Mouse (Mus musculus) kidney, postnatal 0 days (tissue): Measurements from ENCODE around the gene Krt76. TPM values are rescaled to one million over a fixed set of nuclear protein-coding genes. Genes with fewer than 3 reads are reported as not detected.
A peak's percentile ranks its signal among the peaks of the same experiment; 100 is the strongest.

Source experiments
- ATAC-seq: fragments of 200-750 bp; cut with Nextera tagmentation; replicated peaks from 2 replicates; pipeline ENCODE4 v1.8.0; 2017; ENCODE audit warnings: low read depth, moderate number of reproducible peaks, moderate TSS enrichment, moderate library complexity; ENCODE audit not compliant: low FRiP score
- DNase-seq: peaks from one replicate; pipeline ENCODE4 v3.0.0-alpha.2; 2016; ENCODE audit warnings: low spot score
- H3K27ac ChIP-seq: fragments of 300-500 bp; sonication (generic); 2 replicates; pipeline ENCODE4 v1.5.1; 2014; ENCODE audit warnings: mild to moderate bottlenecking
- H3K27me3 ChIP-seq: fragments of 300-500 bp; sonication (generic); 2 replicates; pipeline ENCODE4 v1.6.1; 2014; ENCODE audit warnings: low read length, mixed read lengths; ENCODE audit not compliant: insufficient read depth
- H3K36me3 ChIP-seq: fragments of 300-500 bp; sonication (generic); 2 replicates; pipeline ENCODE4 v1.6.1; 2014; ENCODE audit warnings: low read length, mixed read lengths; ENCODE audit not compliant: insufficient read depth
- H3K4me1 ChIP-seq: fragments of 300-500 bp; sonication (generic); replicated peaks from 2 replicates; pipeline ENCODE4 v1.6.1; 2014; ENCODE audit warnings: antibody characterized with exemption, low read length, mixed read lengths; ENCODE audit not compliant: insufficient read depth
- H3K4me2 ChIP-seq: fragments of 300-500 bp; sonication (generic); 2 replicates; pipeline ENCODE4 v1.6.1; 2014; ENCODE audit warnings: mild to moderate bottlenecking, low read length, moderate library complexity, mixed read lengths
- H3K4me3 ChIP-seq: fragments of 300-500 bp; sonication (generic); replicated peaks from 2 replicates; pipeline ENCODE4 v1.5.1; 2014; ENCODE audit warnings: low read depth, low read length
- H3K9ac ChIP-seq: fragments of 300-500 bp; sonication (generic); 2 replicates; pipeline ENCODE4 v1.6.1; 2014; ENCODE audit warnings: low read depth, low read length
- H3K9me3 ChIP-seq: fragments of 300-500 bp; sonication (generic); replicated peaks from 2 replicates; pipeline ENCODE4 v1.6.1; 2016; ENCODE audit warnings: low read length, inconsistent platforms, mixed read lengths
- CTCF ChIP-seq: IDR thresholded peaks from 2 replicates; pipeline ENCODE4 v1.5.1; 2016; ENCODE audit warnings: antibody characterized with exemption, low read depth, mild to moderate bottlenecking, moderate library complexity
- WGBS: fragments of 180-500 bp; shearing (Covaris S2); extraction: QIAGEN DNeasy Blood & Tissue Kit; methylation state at CpG from one replicate; pipeline ENCODE4 v1.1.7; 2014; 5-methylcytosine and 5-hydroxymethylcytosine counted together
- microRNA-seq: library from miRNA; unstranded; fragments of <30 nt; microRNA quantifications from one replicate; pipeline ENCODE4, GENCODE M21; 2016
- polyA plus RNA-seq: library from polyadenylated mRNA; unstranded; fragments of >200 nt; fragmentation: Nextera tagmentation; extraction: Ambion mirVana; gene quantifications from 2 replicates; pipeline ENCODE4 v1.2.1, GENCODE M21; 2015

The Krt76 gene
- polyA plus RNA-seq, 1 experiment from 2014 or later, result not detected

DNA sequence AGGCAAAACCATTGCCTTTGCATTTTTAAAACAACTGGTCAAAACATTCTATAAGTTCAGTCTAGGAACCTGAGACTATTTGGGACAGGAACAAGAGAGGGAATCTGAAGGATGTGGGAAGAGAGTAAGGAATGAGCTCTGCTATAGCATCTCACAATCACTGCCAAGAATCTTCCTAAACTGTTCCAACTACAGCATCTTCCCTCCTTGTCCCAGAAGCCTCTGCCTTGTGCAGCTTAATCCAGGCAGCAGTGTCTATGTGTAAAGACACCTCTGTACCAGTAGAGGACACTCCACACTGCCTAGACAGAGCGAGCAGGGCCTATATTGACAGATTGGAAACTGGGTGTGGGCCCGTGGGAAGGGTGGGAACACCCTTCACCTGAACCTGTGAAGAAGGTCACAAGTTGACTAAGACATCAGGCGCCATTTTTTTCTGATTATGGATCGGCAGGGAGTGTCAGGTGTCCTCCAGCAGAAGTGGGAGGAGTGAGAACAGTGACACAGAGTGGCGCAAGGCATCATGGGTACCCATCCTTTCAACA is 57.9 kb downstream of the Krt76 start:
- ATAC-seq, result no peak
- WGBS, result 65% methylated on average over 5 of the region's 5 CpGs
- Histone ChIP-seq H3K4me1 (no peaks in the 10 kb centered on the region), H3K9ac (no peak overlapping the region), H3K27me3 (no peaks in the 10 kb centered on the region), H3K4me3 (no peak overlapping the region), H3K4me2 (no peak overlapping the region), H3K9me3 (no peaks in the 10 kb centered on the region), H3K27ac (no peak overlapping the region), H3K36me3 (no peaks in the 10 kb centered on the region)
- DNase-seq, result no peak
- peak; percentile 44; the same call in 1 of the 2 replicates for TF ChIP-seq CTCF

Small RNAs within 50 kb of the gene (microRNA-seq; reads per million reads assigned to microRNA genes)
- not detected for gene Gm44356

Other genes starting within 250 kb of the Krt76 start
- gene Gm5478, start 245.5 kb downstream of the Krt76 start, polyA plus RNA-seq, result not detected in 2 replicates
- not detected in 2 replicates for gene Krt6b, start 212.6 kb downstream of the Krt76 start, polyA plus RNA-seq
- not detected in 2 replicates for gene Krt6a, start 198.6 kb downstream of the Krt76 start, polyA plus RNA-seq
- gene Krt5, start 180.0 kb downstream of the Krt76 start, polyA plus RNA-seq, result 0.77 and 3.0 TPM in 2 replicates
- gene Krt71, start 149.8 kb downstream of the Krt76 start, polyA plus RNA-seq, result not detected in 2 replicates
- gene Krt72, start 106.5 kb downstream of the Krt76 start, polyA plus RNA-seq, result not detected in 2 replicates
- not detected in 2 replicates for gene Krt73, start 90.6 kb downstream of the Krt76 start, polyA plus RNA-seq
- gene Krt2, start 74.8 kb downstream of the Krt76 start, polyA plus RNA-seq, result not detected in 2 replicates
- gene Krt1, start 42.1 kb downstream of the Krt76 start, polyA plus RNA-seq, result 0.59 and 1.1 TPM in 2 replicates
- not detected in 2 replicates for gene Krt77, start 23.2 kb downstream of the Krt76 start, polyA plus RNA-seq
- 0.46 and 0.93 TPM in 2 replicates for gene Krt4, start 31.8 kb upstream of the Krt76 start, polyA plus RNA-seq
- gene Krt79, start 47.4 kb upstream of the Krt76 start, polyA plus RNA-seq, result 0.08 and 0.29 TPM in 2 replicates
- gene Krt78, start 61.4 kb upstream of the Krt76 start, polyA plus RNA-seq, result 0.07 TPM in 1 of 2 replicates, not detected in the other
- 305 and 333 TPM in 2 replicates for gene Krt8, start 111.6 kb upstream of the Krt76 start, polyA plus RNA-seq
- gene Krt18, start 135.3 kb upstream of the Krt76 start, polyA plus RNA-seq, result 252 and 256 TPM in 2 replicates
- 96.1 and 102 TPM in 2 replicates for gene Eif4b, start 180.9 kb upstream of the Krt76 start, polyA plus RNA-seq
- gene Tns2, start 207.5 kb upstream of the Krt76 start, polyA plus RNA-seq, result 34.4 and 35.8 TPM in 2 replicates
- 14.3 and 16.6 TPM in 2 replicates for gene Spryd3, start 243.3 kb upstream of the Krt76 start, polyA plus RNA-seq